Comparison of ENCODE assay signal across 7 mouse cellular contexts in the genomic region with DNA sequence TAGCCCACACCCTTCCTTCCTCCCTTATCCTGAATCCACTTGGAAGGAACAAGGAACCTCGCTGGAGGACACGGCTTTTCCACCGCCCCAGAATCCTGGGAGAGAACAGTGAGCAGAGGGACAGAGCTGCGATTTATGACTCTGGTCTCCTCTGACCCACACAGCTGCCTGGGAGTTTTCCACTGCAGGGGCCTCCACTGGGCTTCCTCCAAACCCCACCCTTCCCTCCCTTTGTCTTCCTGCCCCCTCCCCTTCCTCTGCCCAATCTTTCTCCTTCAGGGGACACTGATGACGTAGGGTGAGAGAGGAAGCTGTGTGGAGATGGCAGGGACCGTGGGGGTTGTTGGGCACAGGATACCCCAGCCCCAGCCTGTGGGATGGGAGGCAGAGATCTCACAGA. TPM values are rescaled to one million over a fixed set of nuclear protein-coding genes. Genes with fewer than 3 reads are reported as not detected.
DNase-seq lines count a peak whose midpoint lies in the region; ATAC-seq and TF ChIP-seq lines count a peak whose summit lies in the region.

A gene (plus strand): TSS at position 286 of the 400 bp plus-strand sequence.

- peak within 1 kb of the TSS; percentile 53 for H3K4me2 ChIP-seq in liver, postnatal 0 days (ENCODE audit: low read depth, low read length)
- H3K4me2 ChIP-seq in midbrain, embryonic 14.5 days (ENCODE audit: low read length): no peak within 1 kb of the TSS

- TF ChIP-seq EP300 in liver, postnatal 0 days (IDR thresholded peaks at IDR 0.05; ENCODE audit: low read depth): no peak

- H3K9ac ChIP-seq in liver, postnatal 0 days (replicated peaks): peak within 1 kb of the TSS; percentile 31; the same call in 1 of the 2 replicates
- H3K9ac ChIP-seq in midbrain, embryonic 14.5 days (replicated peaks; ENCODE audit: low read length): no peak within 1 kb of the TSS

- DNase-seq in adrenal gland, adult (ENCODE audit: inconsistent age in 2 of 2, low spot score in 1 of 2): peak; percentile 56 to 72
- DNase-seq in kidney, adult 11 months: peak; percentile 82
- DNase-seq in liver, postnatal 0 days: no peak
- DNase-seq in midbrain, embryonic 14.5 days: no peak
- no peak for DNase-seq in cerebellum, postnatal 36 days

- H3K4me1 ChIP-seq in brown adipose tissue, adult 24 weeks (ENCODE audit: control insufficient read depth, insufficient read depth, insufficient read length, low read length): peaks cover 10% of the 10 kb centered on the region
- peaks cover 42% of the 10 kb centered on the region for H3K4me1 ChIP-seq in liver, postnatal 0 days (ENCODE audit: insufficient read depth)
- H3K4me1 ChIP-seq in midbrain, embryonic 14.5 days (ENCODE audit: control insufficient read depth, insufficient read depth, low read length): peaks cover 9% of the 10 kb centered on the region

- 55% methylated on average over 6 of the region's 6 CpGs for WGBS in liver, postnatal 0 days (ENCODE audit: insufficient replicate concordance)
- WGBS in midbrain, embryonic 14.5 days: 93% methylated on average over 6 of the region's 6 CpGs

- peaks cover 29% of the 10 kb centered on the region for H3K36me3 ChIP-seq in liver, postnatal 0 days (replicated peaks; ENCODE audit: insufficient read depth, low read length)
- H3K36me3 ChIP-seq in midbrain, embryonic 14.5 days (ENCODE audit: control insufficient read depth, insufficient read depth, low read length): peaks cover 47% of the 10 kb centered on the region

- H3K27ac ChIP-seq in brown adipose tissue, adult 24 weeks (replicated peaks; ENCODE audit: low read depth, low read length): peak within 1 kb of the TSS; percentile 100
- H3K27ac ChIP-seq in liver, postnatal 0 days (ENCODE audit: low read depth): peak within 1 kb of the TSS; percentile 44
- H3K27ac ChIP-seq in midbrain, embryonic 14.5 days (replicated peaks; ENCODE audit: low read depth, low read length): no peak within 1 kb of the TSS

- no peak for TF ChIP-seq CTCF in liver, postnatal 0 days (IDR thresholded peaks at IDR 0.05; ENCODE audit: low read depth)

- peak within 1 kb of the TSS; percentile 46 for H3K4me3 ChIP-seq in brown adipose tissue, adult 24 weeks (ENCODE audit: insufficient read depth, low read depth, low read length)
- H3K4me3 ChIP-seq in liver, postnatal 0 days (ENCODE audit: low read depth, low read length): no peak within 1 kb of the TSS
- no peak within 1 kb of the TSS for H3K4me3 ChIP-seq in midbrain, embryonic 14.5 days (replicated peaks; ENCODE audit: low read depth, low read length)

- H3K27me3 ChIP-seq in liver, postnatal 0 days (ENCODE audit: insufficient read depth, low read length): no peaks in the 10 kb centered on the region
- no peaks in the 10 kb centered on the region for H3K27me3 ChIP-seq in midbrain, embryonic 14.5 days (ENCODE audit: control insufficient read depth, insufficient read depth, low read length)

- no peaks in the 10 kb centered on the region for H3K9me3 ChIP-seq in liver, postnatal 0 days (ENCODE audit: low read length)
- no peaks in the 10 kb centered on the region for H3K9me3 ChIP-seq in midbrain, embryonic 14.5 days (ENCODE audit: control insufficient read depth, low read length)

- ATAC-seq in liver, postnatal 0 days: no peak
- no peak for ATAC-seq in midbrain, embryonic 14.5 days (ENCODE audit: low FRiP score, low TSS enrichment)
- no peak for ATAC-seq in cerebellum, adult (ENCODE audit: insufficient number of reproducible peaks, low FRiP score, low TSS enrichment)

RNA-seq across cellular contexts. Expression of the gene that starts here (rescaled TPM):
- 4.6 and 10.2 TPM in 2 replicates for polyA plus RNA-seq in brown adipose tissue, adult 24 weeks (2012; ENCODE audit: insufficient read depth, insufficient read length, missing spikeins)
- polyA plus RNA-seq in liver, postnatal 0 days (2015; fragmentation: Nextera tagmentation; extraction: Ambion mirVana): 6.7 and 7.0 TPM in 2 replicates
- polyA plus RNA-seq in midbrain, embryonic 14.5 days (2014; fragmentation: Nextera tagmentation; extraction: Ambion mirVana): 0.13 and 0.31 TPM in 2 replicates

Comparison
In these comparisons a context has a peak if more than half of its experiments do, and no peak if none do; other contexts are left out.
1. DNase-seq: peak in adrenal gland, adult (2 of 2) and kidney, adult 11 months (single experiment); none in liver, postnatal 0 days (single experiment), midbrain, embryonic 14.5 days (single experiment) and cerebellum, postnatal 36 days (0 of 2).